Mouse (Mus musculus) cerebellum, postnatal 4 days (tissue): ENCODE measurements around the gene Clk2.
A peak's percentile ranks its signal among the peaks of the same experiment; 100 is the strongest.

Experiments used
- DNase-seq, 2 experiments: peaks; one replicate each; pipeline ENCODE4 v3.0.0; 2022; ENCODE audit warnings: low spot score in 2 of 2, mixed read lengths in 1 of 2

The Clk2 gene

DNA sequence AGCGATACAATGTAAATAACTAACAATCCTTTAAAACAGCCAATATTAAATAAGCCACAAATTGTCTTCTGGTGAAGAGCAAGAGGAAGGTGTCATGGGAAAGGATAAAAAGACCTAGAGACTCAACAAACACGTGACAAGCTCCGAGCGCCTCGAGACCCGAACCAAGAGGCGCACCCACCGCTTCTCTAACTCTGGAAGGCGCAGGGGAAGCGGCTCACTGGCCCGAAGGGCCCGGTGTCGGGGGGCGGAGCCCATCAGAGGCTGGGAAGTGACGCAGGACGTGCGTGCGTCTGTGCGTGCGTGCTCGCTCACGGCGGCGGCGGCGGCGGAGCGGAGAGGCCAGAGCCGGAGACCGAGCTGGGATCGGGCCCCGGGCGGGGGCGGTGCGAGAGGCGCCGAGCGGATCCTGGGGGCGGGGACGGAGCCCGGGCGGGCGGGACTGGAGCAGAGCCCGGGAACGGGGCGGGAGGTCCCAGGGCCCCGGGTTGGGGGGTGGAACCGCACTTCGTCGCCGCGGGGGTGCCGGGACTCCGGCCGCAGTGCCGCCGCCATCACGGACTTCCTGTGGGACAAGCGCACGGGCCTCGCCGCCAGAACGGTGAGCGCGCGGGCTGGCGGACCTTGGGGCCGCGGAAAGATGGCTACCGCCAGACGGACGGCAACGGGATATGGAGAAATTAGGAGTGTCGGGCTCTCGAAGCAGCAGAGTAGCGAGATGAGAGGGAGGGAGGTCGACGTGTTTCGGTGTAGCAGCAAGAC lies at the start of gene Clk2:
TSS of gene Clk2 (plus strand) at position 290 of the 762 bp plus-strand sequence.
- DNase-seq = peak; percentile 77 to 91

DNA sequence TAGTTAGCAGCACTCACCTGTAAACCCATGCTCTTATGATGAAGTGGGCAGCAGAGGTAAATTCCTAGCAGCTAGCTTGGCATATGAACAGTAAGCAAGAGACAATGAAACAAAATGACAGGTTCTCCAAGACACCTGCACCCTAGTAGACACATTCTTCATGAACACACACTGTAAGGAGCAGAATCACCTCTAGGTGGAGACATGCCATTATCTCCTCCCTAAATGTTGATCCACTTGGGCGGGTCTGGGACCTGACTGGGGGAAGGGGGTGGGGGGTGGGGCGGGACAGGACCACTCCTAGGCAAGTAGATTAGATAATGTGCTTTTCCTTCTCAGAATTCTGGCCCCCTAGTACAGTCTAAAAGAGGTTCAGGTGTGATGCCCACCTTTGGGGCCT lies 49.1 kb upstream of the Clk2 start:
- no peak for DNase-seq

DNA sequence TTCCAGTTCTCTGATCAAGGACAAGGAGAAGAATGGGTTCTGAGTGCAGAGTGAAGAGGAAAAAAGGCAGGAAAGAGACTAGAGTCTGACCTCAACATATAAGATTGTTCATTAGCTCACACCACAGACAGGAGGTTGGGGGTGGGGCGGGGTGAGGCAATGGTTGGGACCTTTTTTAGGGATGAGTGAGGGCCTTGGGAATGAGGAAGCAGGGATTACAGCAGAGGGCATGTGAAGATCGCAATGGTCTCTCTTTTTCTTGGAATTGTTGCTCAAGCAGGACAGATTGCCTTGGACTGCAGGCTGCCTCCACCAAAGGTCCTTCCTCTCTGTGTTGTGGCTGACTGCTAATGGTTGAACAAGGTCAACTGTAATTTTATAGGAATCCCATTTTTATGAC lies 41.3 kb upstream of the Clk2 start:
- DNase-seq = no peak

DNA sequence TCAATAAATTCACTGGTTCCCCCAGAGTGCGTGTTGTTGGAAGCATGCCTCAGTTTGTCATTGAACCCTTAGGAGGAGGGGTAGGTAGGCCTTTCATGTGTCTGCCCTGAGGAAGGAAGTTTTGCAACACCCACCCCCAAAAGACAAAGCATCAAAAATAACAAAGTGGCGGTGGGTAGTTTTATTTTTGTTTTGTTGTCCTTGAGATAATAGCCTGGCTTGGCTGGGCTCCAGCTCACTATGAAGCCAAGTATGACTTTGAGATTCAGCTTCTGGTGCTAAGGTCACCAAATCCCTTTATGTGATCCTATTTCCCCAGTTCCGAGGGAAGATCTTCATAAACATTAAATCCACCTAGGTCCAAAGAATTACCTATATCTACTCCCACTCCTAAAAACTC lies 40.4 kb upstream of the Clk2 start:
- no peak for DNase-seq

DNA sequence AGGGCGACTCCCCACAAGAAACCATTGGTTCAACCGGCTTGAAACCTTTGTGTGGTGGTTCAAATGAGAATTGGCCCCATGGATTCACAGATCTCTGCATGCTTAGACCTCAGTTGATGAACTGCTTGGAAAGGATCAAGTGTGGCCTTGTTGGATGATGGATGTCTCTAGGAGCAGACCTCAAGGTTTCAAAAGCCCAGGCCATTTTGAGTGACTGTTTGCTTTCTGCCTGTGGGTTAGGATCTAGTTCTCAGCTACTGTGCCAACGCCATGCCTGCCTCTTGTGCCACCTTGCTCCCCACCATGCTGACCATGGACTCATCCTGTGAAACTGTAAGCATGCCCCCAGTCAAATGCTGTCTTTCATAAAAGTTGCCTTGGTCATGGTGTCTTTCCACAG lies 38.6 kb upstream of the Clk2 start:
- no peak for DNase-seq

DNA sequence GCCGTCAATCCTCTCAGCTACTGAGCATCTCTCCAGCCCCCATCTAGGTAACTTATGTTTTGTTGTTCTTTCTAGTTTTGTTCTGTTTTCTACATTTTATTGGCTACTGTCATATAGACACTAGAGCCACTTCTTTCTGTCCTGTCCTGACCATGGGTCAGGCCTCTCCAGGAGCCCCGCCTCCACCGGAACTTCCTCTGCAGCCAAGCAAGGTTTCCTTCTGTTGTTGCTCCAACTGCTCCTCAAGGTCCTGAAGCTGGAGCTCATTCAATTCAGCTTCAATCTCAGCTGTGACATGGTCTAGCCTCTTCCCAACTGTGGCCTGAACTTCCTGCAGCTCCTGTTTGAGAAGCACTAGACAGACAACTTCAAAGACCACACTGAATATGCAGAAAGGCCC lies 34.7 kb upstream of the Clk2 start:
- DNase-seq = no peak

DNA sequence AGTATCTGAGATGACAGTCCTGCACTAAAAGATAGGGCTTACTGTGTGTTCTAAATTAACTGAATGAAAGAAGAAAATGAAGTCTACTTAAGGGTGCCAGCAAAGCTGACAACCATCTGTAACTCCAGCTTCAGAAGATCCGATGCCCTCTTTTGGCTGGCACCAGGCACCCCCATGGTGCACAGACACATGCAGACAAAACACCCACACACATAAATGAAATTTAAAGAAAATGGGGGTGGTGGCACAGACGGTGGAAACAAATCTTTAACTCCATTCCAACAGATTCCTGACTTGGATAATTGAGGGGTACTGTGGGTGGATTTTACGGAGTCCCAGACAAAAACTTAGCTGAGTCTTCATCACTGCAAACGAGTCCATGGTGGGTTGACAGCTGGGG lies 32.8 kb upstream of the Clk2 start:
- DNase-seq = no peak

DNA sequence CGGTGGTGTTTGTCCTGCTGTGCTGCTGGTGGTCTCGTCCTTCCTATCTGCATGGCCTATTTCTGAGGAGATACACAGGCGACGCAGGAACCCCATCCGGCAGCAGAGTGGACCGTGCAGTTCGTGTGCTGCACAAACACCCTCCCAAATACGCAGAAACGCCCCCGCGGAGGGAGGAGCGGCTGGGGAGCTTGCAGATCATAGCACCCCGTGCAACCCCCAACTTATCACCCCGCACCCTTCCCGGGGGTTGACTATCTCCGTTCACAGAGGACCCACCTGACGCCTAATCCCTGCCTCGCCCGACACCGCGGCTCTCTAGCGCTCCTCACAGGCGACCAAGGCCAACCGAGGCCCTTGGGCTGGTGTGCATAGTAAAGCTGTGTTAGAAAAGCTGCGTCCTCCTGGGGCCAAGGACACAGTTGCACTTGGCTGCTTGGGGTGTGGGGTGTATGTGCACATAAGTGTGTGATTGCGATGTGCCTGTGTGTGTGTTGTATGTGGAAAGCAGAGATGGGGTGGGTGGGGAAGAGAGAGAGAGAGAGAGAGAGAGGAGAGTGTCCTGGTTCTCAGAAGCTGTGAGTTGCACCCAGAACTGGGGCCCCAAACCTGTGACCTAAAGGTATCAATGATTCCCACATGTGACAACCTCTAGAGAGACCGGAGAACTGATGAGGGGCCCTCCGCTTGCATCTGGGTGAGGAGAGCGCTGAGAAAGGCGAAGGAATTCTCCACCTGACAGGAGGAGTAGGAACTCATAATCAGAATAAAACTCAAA lies 32.1 kb upstream of the Clk2 start:
- peak in 1 of 2 experiments; percentile 35 for DNase-seq

DNA sequence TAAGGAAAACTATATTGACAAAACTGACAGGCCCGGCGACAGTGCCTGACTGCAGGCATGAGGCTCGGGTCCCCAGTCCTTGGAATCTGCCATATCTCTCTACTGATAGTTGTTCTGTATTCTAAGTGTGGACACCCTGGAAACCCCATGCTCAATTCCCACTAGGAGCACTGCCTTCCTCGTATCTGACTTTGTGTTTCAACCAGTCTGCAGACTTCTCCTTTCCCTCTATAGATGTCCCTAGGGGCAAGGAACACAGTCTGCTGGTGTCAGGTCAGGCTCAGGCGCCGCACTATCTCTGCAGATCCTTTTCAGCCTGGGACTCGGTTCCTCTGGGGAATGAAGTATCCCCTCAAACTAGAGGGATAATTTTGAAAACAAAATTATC lies 31.5 kb upstream of the Clk2 start:
- no peak for DNase-seq

DNA sequence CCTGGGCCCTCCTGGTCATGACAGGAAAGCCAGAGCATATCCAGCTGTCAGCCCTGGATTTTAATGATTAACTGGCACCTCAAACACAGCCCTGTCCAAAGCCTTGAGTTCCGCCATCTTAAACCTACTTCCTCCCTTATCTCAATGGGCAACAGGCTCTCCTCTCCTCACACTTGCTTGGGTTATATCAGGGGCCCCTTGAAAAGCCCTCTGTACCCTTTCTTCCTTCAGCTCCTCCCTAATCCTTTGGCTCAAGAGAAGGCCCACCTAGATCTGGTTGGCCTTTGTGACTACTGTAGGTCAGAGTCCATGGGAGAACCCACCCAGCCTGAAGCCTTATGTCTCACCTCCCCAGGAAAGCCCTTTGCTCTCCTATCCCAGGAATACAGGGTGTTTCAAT lies 30.8 kb upstream of the Clk2 start:
- DNase-seq = no peak

DNA sequence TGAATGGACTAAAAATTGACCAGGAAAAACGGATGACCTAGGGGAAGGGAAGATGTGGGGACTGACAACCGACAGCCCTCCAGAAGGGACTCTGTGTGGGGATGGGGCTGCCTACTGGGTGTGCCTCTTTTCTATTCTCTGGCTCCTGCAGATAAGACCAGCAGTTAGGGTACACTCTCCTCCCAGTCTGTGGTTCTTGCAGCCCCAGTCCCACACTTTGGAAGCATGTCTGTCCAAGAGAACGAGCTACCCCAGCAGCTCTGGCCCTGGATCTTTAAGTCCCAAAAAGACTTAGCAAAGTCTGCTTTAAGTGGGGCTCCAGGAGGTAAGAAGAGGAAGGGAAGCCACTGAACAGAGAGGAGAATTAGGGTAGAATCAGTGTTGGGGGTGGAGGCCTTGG lies 28.6 kb upstream of the Clk2 start, which contains the start of gene Pklr:
TSS of gene Pklr (plus strand) at position 185 of the 400 bp plus-strand sequence.
- DNase-seq = no peak

DNA sequence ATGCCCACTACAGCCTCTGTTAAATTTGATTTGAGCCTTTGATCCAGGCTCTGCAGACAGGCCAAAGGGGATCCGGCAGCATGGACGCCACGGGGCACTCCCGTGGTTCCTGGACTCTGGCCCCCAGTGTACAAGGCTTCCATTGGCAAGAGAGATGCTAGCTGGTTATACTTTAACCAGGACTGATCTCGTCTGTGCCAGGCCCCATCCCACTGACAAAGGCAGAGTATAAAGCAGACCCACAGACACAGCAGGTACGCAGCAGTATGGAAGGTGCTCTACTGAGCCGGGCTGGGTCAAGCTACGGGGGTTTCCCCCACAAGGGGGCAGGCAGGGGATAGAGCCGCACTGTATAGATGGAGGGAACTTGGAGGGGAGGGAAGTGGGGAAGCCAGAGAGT lies 28.2 kb upstream of the Clk2 start:
- DNase-seq = no peak

DNA sequence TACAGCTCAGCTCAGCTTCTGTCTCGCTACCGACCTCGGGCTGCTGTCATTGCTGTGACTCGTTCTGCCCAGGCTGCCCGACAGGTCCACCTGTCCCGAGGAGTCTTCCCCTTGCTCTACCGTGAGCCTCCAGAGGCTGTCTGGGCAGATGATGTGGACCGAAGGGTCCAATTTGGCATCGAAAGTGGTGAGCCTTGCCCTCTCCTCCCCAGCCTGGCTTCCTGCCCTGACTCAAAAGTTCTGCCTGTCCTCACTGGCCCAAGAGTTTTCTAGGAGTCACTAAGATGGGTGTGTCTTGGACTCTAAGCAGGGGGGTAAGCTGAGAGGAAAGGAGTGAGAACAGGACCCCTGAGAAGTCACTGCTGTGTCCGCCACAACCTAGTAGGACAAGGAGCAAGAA lies 19.8 kb upstream of the Clk2 start:
- DNase-seq = no peak

DNA sequence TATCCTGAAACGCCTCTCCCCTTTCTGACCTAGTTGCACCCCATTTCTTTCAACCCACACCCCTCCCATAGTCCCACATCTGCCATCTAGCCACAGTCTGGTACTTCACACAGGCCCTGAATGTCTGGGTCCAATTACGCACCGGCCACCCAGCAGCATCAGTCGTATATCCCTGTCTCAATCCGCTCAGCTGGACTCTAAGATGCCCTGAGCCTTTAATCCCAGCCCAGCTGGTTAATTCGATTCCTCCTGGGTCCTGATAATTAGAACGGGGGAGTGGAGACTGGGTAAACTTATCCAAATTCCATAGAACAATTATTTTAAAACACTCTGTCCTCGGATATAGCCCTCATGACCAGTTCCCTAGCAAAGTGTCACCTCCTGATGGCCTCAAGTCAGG lies 19.0 kb upstream of the Clk2 start:
- no peak for DNase-seq

DNA sequence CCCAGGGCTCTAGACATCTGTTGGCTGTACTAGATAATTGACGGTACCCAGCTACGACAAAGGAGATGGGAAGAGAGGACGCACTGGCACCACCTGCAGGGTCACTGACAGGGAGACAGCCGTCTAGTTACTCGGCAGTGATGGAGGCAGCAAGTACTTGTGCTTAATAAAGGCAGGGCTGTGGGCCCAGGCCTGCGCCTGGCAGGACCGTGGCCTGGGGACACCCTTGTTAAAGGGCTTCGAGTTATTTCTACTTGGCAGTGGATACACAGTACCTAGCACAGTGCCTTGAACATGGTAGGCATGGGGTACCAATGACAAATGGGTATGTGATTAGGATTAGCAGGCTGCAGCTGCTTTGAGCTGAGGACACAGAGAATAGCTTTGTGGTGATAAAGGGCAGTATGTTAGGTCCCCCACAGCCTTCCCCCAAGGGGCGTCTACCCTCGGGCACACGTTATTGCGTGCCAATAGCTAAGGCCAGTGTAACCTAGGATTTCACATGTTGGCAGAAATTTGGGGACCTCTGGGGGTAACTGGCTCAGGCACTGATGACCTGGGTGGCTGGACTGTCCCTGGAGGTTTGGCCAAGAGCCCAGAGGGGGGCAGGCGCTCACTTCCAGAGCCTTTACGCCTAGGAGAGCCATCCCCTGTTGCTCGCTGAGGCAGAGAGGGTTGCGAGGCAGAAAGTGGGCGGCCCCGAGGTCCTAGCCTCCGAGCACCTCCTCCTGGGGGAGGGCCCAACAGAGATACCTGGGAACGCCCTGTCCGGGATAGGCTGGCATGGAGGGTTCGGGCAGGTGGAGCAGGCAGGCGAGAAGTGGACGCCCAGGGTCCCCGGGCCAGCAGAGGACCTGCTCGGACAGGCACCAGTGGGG lies 17.3 kb upstream of the Clk2 start:
- DNase-seq = no peak

DNA sequence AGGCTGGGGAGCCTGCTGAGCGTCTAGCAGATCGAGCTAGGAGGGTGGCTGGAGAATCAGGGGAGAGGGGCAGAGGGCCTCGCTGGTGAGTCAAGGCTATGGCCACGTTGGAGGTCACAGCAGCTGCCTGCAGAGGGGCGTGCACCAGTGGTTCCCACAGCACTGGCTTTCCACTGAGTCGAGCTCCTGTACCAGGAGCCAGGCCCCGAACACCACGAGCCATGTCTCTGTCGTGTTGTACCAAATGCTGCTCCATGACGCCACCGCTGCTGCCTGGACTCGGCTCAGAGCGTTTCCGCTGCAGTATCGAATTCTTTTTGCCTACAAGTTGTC lies 16.6 kb upstream of the Clk2 start:
- DNase-seq = no peak

DNA sequence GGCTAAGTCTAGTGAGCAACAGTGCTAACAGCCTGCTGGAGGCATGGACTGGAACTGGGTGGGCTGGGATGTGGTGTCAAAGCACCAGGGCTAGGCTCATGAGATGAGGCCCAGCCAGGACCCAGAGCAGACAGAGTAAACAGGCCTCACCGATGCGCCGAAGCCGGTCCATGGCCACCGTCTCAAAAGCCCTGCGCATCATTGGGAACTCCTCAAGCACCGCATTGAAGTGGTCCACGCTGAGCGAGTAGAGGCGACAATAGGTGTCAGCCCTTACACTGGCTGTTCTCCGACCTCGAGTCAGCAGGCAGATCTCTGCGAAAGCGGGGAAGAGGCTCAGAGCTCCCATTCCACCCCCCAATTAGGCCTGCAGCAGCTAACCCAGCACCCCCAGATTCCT lies 16.0 kb upstream of the Clk2 start:
- no peak for DNase-seq

DNA sequence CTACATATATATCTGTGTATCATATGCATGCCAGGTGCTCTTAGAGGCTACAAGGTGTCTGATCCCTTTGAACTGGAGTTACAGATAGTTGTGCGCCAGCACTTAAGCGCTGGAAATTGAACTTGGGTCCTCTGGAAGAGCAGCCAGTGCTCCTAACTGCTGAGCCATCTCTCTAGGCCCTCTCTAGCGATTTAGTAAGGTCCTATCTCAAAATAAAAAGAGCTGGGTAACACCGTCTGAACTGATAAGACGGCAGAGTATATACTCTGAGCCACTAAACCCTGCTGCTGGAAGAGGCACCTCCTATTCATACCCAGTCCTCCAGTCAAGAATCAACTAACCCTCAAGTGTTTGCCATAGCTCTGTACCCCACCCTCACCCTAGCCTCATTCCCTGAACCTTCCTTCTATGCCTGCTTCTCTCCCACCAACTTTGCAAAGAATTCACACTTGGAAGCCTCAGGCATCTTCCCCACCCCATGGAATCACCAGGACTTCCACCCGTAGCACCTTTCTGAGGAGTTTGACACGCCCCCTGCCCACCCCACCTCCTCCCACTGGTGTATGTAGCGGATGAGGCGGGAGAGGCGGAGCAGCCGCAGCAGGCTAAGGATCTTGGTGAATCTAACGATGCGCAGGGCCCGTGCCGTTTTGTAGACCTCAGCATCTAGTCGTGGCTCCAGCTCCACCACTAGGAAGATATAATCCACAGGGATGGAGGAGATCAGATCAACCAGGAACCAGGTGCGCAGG lies 12.3 kb upstream of the Clk2 start:
- DNase-seq = no peak

DNA sequence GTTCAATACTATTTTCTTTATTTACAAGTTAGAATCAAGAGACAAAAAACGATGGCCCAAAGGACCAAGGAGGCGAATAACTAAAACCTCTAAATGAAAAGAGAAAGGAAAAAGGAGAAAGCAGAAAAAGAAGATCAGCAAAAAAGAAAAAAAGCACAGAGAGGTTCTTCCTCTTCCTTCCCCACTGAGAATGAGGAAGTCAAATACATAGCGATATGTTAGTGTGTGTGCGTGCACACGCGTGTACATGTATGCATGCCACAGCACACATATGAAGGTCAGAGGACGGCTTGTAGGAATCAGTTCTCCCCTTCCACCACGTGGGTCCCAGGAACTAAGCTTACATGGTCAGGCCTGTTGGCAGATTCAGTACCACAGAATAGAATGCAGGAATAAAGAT lies 7.6 kb upstream of the Clk2 start:
- DNase-seq = no peak

DNA sequence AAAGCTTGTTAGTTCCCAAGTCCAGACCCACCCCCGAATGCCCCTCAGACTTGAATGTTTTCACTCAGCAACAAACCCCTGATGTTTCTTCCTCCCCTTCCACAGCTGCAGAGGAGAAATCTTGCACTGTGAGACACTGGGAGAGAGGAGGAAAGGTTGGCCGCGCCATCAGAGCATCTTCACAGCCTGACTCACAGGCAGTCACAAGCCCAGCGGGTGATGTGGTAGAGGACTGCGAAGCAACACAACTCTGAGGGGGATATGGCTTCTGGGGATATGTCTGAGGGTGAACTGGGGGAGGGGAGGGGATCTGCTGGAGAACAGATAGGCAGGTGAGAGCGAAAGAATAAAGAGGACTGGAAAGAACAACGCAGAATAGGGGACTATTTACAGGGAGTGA lies 5.9 kb upstream of the Clk2 start:
- no peak for DNase-seq

DNA sequence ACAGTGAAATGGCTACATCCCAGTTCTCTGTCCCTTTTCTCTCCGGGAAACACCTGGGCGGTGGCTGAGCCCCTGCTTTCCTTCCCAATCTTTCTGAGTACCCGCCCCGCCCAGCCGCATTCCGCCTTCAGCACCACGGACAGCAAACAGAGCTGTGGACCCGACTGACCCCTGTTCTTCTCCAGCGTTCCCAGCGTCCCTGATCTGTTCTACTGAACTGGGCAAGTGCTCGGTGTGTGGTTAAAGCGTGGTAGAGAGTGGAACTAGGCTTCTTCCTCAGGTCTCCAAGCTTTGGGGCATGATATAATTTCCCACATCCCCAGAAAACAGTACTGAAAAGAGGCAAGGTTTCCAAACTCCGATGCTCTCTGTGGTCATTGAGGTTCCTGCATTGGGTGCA lies 5.4 kb upstream of the Clk2 start:
- no peak for DNase-seq
